Mouse (Mus musculus) 3T3-L1 (cell line): ENCODE data around the gene Sardh.
A peak's percentile ranks its signal among the peaks of the same experiment; 100 is the strongest.

Source experiments
- DNase-seq: peaks from one replicate; pipeline ENCODE4 v3.0.0-alpha.2; 2015; ENCODE audit warnings: low read depth, low spot score

Sardh gene

GRCm38 (mm10) chr2:27226572-27226971, 21.6 kb downstream of the Sardh start:
- peak; percentile 25 for DNase-seq

- no peak for DNase-seq
Measured at GRCm38 (mm10) chr2:27223012-27223421, 25.1 kb downstream of the Sardh start.

GRCm38 (mm10) chr2:27218569-27218968, 29.6 kb downstream of the Sardh start:
- no peak for DNase-seq

GRCm38 (mm10) chr2:27218121-27218544, 30.0 kb downstream of the Sardh start:
- DNase-seq: no peak

- no peak for DNase-seq
Measured at GRCm38 (mm10) chr2:27215537-27215936, 32.6 kb downstream of the Sardh start.

GRCm38 (mm10) chr2:27211966-27212893, 35.9 kb downstream of the Sardh start:
- DNase-seq: no peak

GRCm38 (mm10) chr2:27210676-27211210, 37.4 kb downstream of the Sardh start:
- no peak for DNase-seq

GRCm38 (mm10) chr2:27210255-27210654, 37.9 kb downstream of the Sardh start:
- DNase-seq: peak; percentile 27

- DNase-seq: no peak
Measured at GRCm38 (mm10) chr2:27209816-27210215, 38.3 kb downstream of the Sardh start.

- no peak for DNase-seq
Measured at GRCm38 (mm10) chr2:27209370-27209769, 38.8 kb downstream of the Sardh start.

- no peak for DNase-seq
Measured at GRCm38 (mm10) chr2:27207126-27207525, 41.0 kb downstream of the Sardh start.

GRCm38 (mm10) chr2:27206128-27206797, 41.9 kb downstream of the Sardh start:
- DNase-seq: peak; percentile 16

- no peak for DNase-seq
Measured at GRCm38 (mm10) chr2:27205666-27206065, 42.5 kb downstream of the Sardh start.

- DNase-seq: no peak
Measured at GRCm38 (mm10) chr2:27200586-27200985, 47.6 kb downstream of the Sardh start.

- DNase-seq: no peak
Measured at GRCm38 (mm10) chr2:27198551-27199246, 49.4 kb downstream of the Sardh start.

- DNase-seq: no peak
Measured at GRCm38 (mm10) chr2:27189994-27190393, 58.1 kb downstream of the Sardh start.

- no peak for DNase-seq
Measured at GRCm38 (mm10) chr2:27187531-27187930, 60.6 kb downstream of the Sardh start.

- peak; percentile 80 for DNase-seq
Measured at GRCm38 (mm10) chr2:27183734-27184133, 64.4 kb downstream of the Sardh start.

- no peak for DNase-seq
Measured at GRCm38 (mm10) chr2:27181907-27182306, 66.2 kb downstream of the Sardh start.

GRCm38 (mm10) chr2:27179101-27179500, 69.0 kb downstream of the Sardh start:
- DNase-seq: peak; percentile 44

- DNase-seq: peak; percentile 63
Measured at GRCm38 (mm10) chr2:27175696-27176267, 72.4 kb downstream of the Sardh start.
